Mouse (Mus musculus): ENCODE results near the gene Kidins220.
A peak's percentile ranks its signal among the peaks of the same experiment; 100 is the strongest.

Gene Kidins220

GRCm38 (mm10) chr12:24963393-24964022 is 11.2 kb upstream of the Kidins220 start:
- DNase-seq, result peak; percentile 58

- DNase-seq, result no peak
Measured at GRCm38 (mm10) chr12:24965406-24965805, 9.3 kb upstream of the Kidins220 start.

GRCm38 (mm10) chr12:24966046-24966445 is 8.7 kb upstream of the Kidins220 start:
- DNase-seq, result no peak

GRCm38 (mm10) chr12:24971490-24972200 is 3.1 kb upstream of the Kidins220 start:
- no peak for DNase-seq

- no peak for DNase-seq
Measured at GRCm38 (mm10) chr12:24972371-24973350, 2.1 kb upstream of the Kidins220 start.

GRCm38 (mm10) chr12:24973586-24973985 is 1.1 kb upstream of the Kidins220 start:
- peak; percentile 68 for DNase-seq

- DNase-seq, result peak; percentile 71
Measured at GRCm38 (mm10) chr12:24975115-24975733, 499 bp downstream of the Kidins220 start.

- DNase-seq, result no peak
Measured at GRCm38 (mm10) chr12:24985226-24985625, 10.5 kb downstream of the Kidins220 start.

GRCm38 (mm10) chr12:24995350-24995749 is 20.6 kb downstream of the Kidins220 start:
- DNase-seq, result no peak

- DNase-seq, result no peak
Measured at GRCm38 (mm10) chr12:25005350-25005749, 30.6 kb downstream of the Kidins220 start.

- DNase-seq, result no peak
Measured at GRCm38 (mm10) chr12:25009957-25010356, 35.2 kb downstream of the Kidins220 start.

- DNase-seq, result no peak
Measured at GRCm38 (mm10) chr12:25010416-25010815, 35.7 kb downstream of the Kidins220 start.

GRCm38 (mm10) chr12:25011733-25012367 is 37.1 kb downstream of the Kidins220 start:
- DNase-seq, result no peak

- no peak for DNase-seq
Measured at GRCm38 (mm10) chr12:25012555-25013540, 38.1 kb downstream of the Kidins220 start.

GRCm38 (mm10) chr12:25014307-25014927 is 39.7 kb downstream of the Kidins220 start:
- no peak for DNase-seq

GRCm38 (mm10) chr12:25014938-25015337 is 40.2 kb downstream of the Kidins220 start:
- no peak for DNase-seq

GRCm38 (mm10) chr12:25016995-25017394 is 42.3 kb downstream of the Kidins220 start:
- no peak for DNase-seq

GRCm38 (mm10) chr12:25021057-25021456 is 46.3 kb downstream of the Kidins220 start:
- DNase-seq, result no peak

- DNase-seq, result no peak
Measured at GRCm38 (mm10) chr12:25024862-25025545, 50.3 kb downstream of the Kidins220 start.

GRCm38 (mm10) chr12:25026308-25026707 is 51.6 kb downstream of the Kidins220 start:
- DNase-seq, result no peak
